Mouse (Mus musculus): ENCODE results near the gene Hand2. TPM values are rescaled to one million over a fixed set of nuclear protein-coding genes. Genes with fewer than 3 reads are reported as not detected.

Gene Hand2
- polyA plus RNA-seq, 1 experiment from 2014 or later, result not detected

- WGBS, result 2% methylated on average over 23 of the region's 23 CpGs
- ATAC-seq (ENCODE audit: low FRiP score) (no peak), DNase-seq (ENCODE audit: low spot score) (no peak)
- Histone ChIP-seq H3K9me3 (ENCODE audit: control insufficient read depth, low read length) (no peaks in the 10 kb centered on the region), H3K9ac (no peak overlapping the region), H3K36me3 (replicated peaks; ENCODE audit: control insufficient read depth, insufficient read depth) (no peaks in the 10 kb centered on the region), H3K27ac (no peak overlapping the region), H3K4me1 (replicated peaks; ENCODE audit: control insufficient read depth, insufficient read depth, low read length) (no peaks in the 10 kb centered on the region; the same call in 1 of the 2 replicates), H3K4me3 (replicated peaks; ENCODE audit: low read length) (no peak overlapping the region), H3K4me2 (replicated peaks) (no peak overlapping the region), H3K27me3 (ENCODE audit: control insufficient read depth, insufficient read depth, low read length) (peaks cover 99% of the 10 kb centered on the region)
Measured at GRCm38 (mm10) chr8:57348866-57349520, 28.2 kb downstream of the Hand2 start.

- H3K4me1 ChIP-seq (replicated peaks; ENCODE audit: control insufficient read depth, insufficient read depth, low read length), result no peaks in the 10 kb centered on the region; the same call in 1 of the 2 replicates
- no peaks in the 10 kb centered on the region for H3K9me3 ChIP-seq (ENCODE audit: control insufficient read depth, low read length)
- no peak overlapping the region for H3K27ac ChIP-seq
- H3K4me3 ChIP-seq (replicated peaks; ENCODE audit: low read length), result no peak overlapping the region
- 22% methylated on average over 2 of the region's 2 CpGs for WGBS
- no peak overlapping the region for H3K4me2 ChIP-seq (replicated peaks)
- H3K9ac ChIP-seq, result no peak overlapping the region
- no peaks in the 10 kb centered on the region for H3K36me3 ChIP-seq (replicated peaks; ENCODE audit: control insufficient read depth, insufficient read depth)
- DNase-seq (ENCODE audit: low spot score) (no peak), ATAC-seq (ENCODE audit: low FRiP score) (no peak)
- H3K27me3 ChIP-seq (ENCODE audit: control insufficient read depth, insufficient read depth, low read length), result peaks cover 85% of the 10 kb centered on the region
Measured at GRCm38 (mm10) chr8:57351861-57352260, 31.1 kb downstream of the Hand2 start.

GRCm38 (mm10) chr8:57353346-57354305 is 32.8 kb downstream of the Hand2 start:
- Histone ChIP-seq H3K36me3 (replicated peaks; ENCODE audit: control insufficient read depth, insufficient read depth) (no peaks in the 10 kb centered on the region), H3K4me1 (replicated peaks; ENCODE audit: control insufficient read depth, insufficient read depth, low read length) (no peaks in the 10 kb centered on the region; the same call in 1 of the 2 replicates), H3K9ac (peak overlapping the region; percentile 44; the same call in 1 of the 2 replicates), H3K27ac (no peak overlapping the region), H3K9me3 (ENCODE audit: control insufficient read depth, low read length) (no peaks in the 10 kb centered on the region), H3K4me3 (replicated peaks; ENCODE audit: low read length) (peak overlapping the region; percentile 36), H3K27me3 (ENCODE audit: control insufficient read depth, insufficient read depth, low read length) (peaks cover 68% of the 10 kb centered on the region), H3K4me2 (replicated peaks) (peak overlapping the region; percentile 83)
- peak; percentile 95 for ATAC-seq (ENCODE audit: low FRiP score)
- WGBS, result under 1% methylated on average over 37 of the region's 37 CpGs
- DNase-seq (ENCODE audit: low spot score), result peak; percentile 72

GRCm38 (mm10) chr8:57354876-57355275 is 34.1 kb downstream of the Hand2 start:
- H3K4me2 ChIP-seq (replicated peaks), result no peak overlapping the region
- DNase-seq (ENCODE audit: low spot score) (no peak), ATAC-seq (ENCODE audit: low FRiP score) (no peak)
- no peaks in the 10 kb centered on the region for H3K36me3 ChIP-seq (replicated peaks; ENCODE audit: control insufficient read depth, insufficient read depth)
- H3K9me3 ChIP-seq (ENCODE audit: control insufficient read depth, low read length), result no peaks in the 10 kb centered on the region
- no peaks in the 10 kb centered on the region; the same call in 1 of the 2 replicates for H3K4me1 ChIP-seq (replicated peaks; ENCODE audit: control insufficient read depth, insufficient read depth, low read length)
- 67% methylated on average over 2 of the region's 2 CpGs for WGBS
- no peak overlapping the region for H3K9ac ChIP-seq
- no peak overlapping the region for H3K27ac ChIP-seq
- peaks cover 55% of the 10 kb centered on the region for H3K27me3 ChIP-seq (ENCODE audit: control insufficient read depth, insufficient read depth, low read length)
- no peak overlapping the region for H3K4me3 ChIP-seq (replicated peaks; ENCODE audit: low read length)

GRCm38 (mm10) chr8:57356529-57357325 is 35.9 kb downstream of the Hand2 start:
- WGBS, result 69% methylated on average over 9 of the region's 9 CpGs
- Histone ChIP-seq H3K4me2 (replicated peaks) (no peak overlapping the region), H3K9me3 (ENCODE audit: control insufficient read depth, low read length) (no peaks in the 10 kb centered on the region), H3K4me3 (replicated peaks; ENCODE audit: low read length) (no peak overlapping the region), H3K27me3 (ENCODE audit: control insufficient read depth, insufficient read depth, low read length) (peaks cover 37% of the 10 kb centered on the region), H3K4me1 (replicated peaks; ENCODE audit: control insufficient read depth, insufficient read depth, low read length) (no peaks in the 10 kb centered on the region; the same call in 1 of the 2 replicates), H3K27ac (no peak overlapping the region), H3K36me3 (replicated peaks; ENCODE audit: control insufficient read depth, insufficient read depth) (no peaks in the 10 kb centered on the region), H3K9ac (no peak overlapping the region)
- no peak for ATAC-seq (ENCODE audit: low FRiP score)
- DNase-seq (ENCODE audit: low spot score), result no peak

- ATAC-seq (ENCODE audit: low FRiP score), result no peak
- Histone ChIP-seq H3K4me3 (replicated peaks; ENCODE audit: low read length) (no peak overlapping the region), H3K27ac (no peak overlapping the region), H3K36me3 (replicated peaks; ENCODE audit: control insufficient read depth, insufficient read depth) (no peaks in the 10 kb centered on the region), H3K9me3 (ENCODE audit: control insufficient read depth, low read length) (peaks cover 4% of the 10 kb centered on the region; the same call in 1 of the 2 replicates), H3K4me1 (replicated peaks; ENCODE audit: control insufficient read depth, insufficient read depth, low read length) (no peaks in the 10 kb centered on the region), H3K27me3 (ENCODE audit: control insufficient read depth, insufficient read depth, low read length) (peaks cover 3% of the 10 kb centered on the region; the same call in 1 of the 2 replicates), H3K4me2 (replicated peaks) (no peak overlapping the region), H3K9ac (no peak overlapping the region)
- 49% methylated on average over 2 of the region's 2 CpGs for WGBS
- DNase-seq (ENCODE audit: low spot score), result no peak
Measured at GRCm38 (mm10) chr8:57360493-57360892, 39.7 kb downstream of the Hand2 start.

GRCm38 (mm10) chr8:57361003-57361805 is 40.4 kb downstream of the Hand2 start:
- Histone ChIP-seq H3K4me1 (replicated peaks; ENCODE audit: control insufficient read depth, insufficient read depth, low read length) (no peaks in the 10 kb centered on the region), H3K4me3 (replicated peaks; ENCODE audit: low read length) (no peak overlapping the region), H3K4me2 (replicated peaks) (no peak overlapping the region), H3K36me3 (replicated peaks; ENCODE audit: control insufficient read depth, insufficient read depth) (no peaks in the 10 kb centered on the region), H3K27ac (no peak overlapping the region), H3K9ac (no peak overlapping the region), H3K27me3 (ENCODE audit: control insufficient read depth, insufficient read depth, low read length) (no peaks in the 10 kb centered on the region), H3K9me3 (ENCODE audit: control insufficient read depth, low read length) (peaks cover 4% of the 10 kb centered on the region; the same call in 1 of the 2 replicates)
- ATAC-seq (ENCODE audit: low FRiP score) (no peak), DNase-seq (ENCODE audit: low spot score) (no peak)
- WGBS, result 82% methylated on average over 8 of the region's 8 CpGs

- ATAC-seq (ENCODE audit: low FRiP score) (no peak), DNase-seq (ENCODE audit: low spot score) (no peak)
- Histone ChIP-seq H3K9me3 (ENCODE audit: control insufficient read depth, low read length) (peaks cover 4% of the 10 kb centered on the region; the same call in 1 of the 2 replicates), H3K4me3 (replicated peaks; ENCODE audit: low read length) (no peak overlapping the region), H3K9ac (no peak overlapping the region), H3K4me2 (replicated peaks) (no peak overlapping the region), H3K36me3 (replicated peaks; ENCODE audit: control insufficient read depth, insufficient read depth) (no peaks in the 10 kb centered on the region), H3K27me3 (ENCODE audit: control insufficient read depth, insufficient read depth, low read length) (no peaks in the 10 kb centered on the region), H3K27ac (no peak overlapping the region), H3K4me1 (replicated peaks; ENCODE audit: control insufficient read depth, insufficient read depth, low read length) (no peaks in the 10 kb centered on the region)
- 74% methylated on average over 2 of the region's 2 CpGs for whole genome bisulfite sequencing
Measured at GRCm38 (mm10) chr8:57362881-57363280, 42.1 kb downstream of the Hand2 start.

All from hindbrain, embryonic 14.5 days (tissue).